Mouse (Mus musculus): Measurements from ENCODE around the gene 1700007K13Rik. TPM values are rescaled to one million over a fixed set of nuclear protein-coding genes. Genes with fewer than 3 reads are reported as not detected.
"Not testable (repeated sequence)": the region's sequence is repeated elsewhere in the genome, so short reads cannot be mapped to it uniquely, and the experiment has no call there.

1700007K13Rik gene
- 0.14 TPM in 1 of 2 replicates, not detected in the other for polyA plus RNA-seq (2015; fragmentation: Nextera tagmentation; extraction: Ambion mirVana)

DNA sequence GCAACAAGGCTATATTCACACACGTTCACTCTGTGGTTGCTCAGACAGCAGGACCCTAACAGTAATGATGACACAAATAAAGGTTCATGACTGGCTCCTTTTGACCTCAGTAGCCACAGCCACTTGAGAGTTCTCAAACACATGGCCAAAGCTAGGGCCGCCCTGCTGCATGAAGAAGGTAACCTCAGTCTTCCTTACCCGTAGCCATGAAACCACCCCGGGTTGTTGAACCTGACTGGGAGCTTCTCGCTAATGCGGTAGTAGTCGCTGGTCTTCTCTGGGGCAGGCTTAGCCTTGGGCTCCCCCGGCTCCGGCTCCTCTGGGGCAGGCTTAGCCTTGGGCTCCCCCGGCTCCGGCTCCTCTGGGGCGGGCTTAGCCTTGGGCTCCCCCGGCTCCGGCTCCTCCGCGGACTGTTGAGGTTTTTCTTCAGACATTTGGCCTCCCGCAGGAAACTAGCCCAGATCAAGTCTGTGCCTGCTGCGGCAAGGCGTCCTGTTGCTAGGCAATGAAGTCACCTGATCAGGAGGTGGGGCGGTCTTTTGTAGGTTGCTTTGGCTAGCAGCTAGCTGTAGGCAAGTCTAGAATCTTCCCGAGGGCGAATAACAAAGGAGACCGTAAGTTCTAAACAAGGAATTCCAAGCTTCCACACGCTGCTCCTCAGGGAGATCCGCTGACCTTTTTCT, at the start of gene 1700007K13Rik:
1700007K13Rik (minus strand) TSS at position 497 of the 683 bp plus-strand sequence.
- H3K4me3 ChIP-seq (replicated peaks): peak within 1 kb of the TSS; percentile 18; the same call in 1 of the 2 replicates
- WGBS (ENCODE audit: insufficient replicate concordance): 6% methylated on average over 25 of the region's 25 CpGs
- peaks cover 23% of the 10 kb centered on the region for H3K36me3 ChIP-seq
- peak; percentile 47; the same call in 1 of the 2 replicates for ATAC-seq (ENCODE audit: low read depth)
- H3K27ac ChIP-seq: no peak within 1 kb of the TSS
- no peak for DNase-seq
- H3K9ac ChIP-seq: no peak within 1 kb of the TSS
- H3K4me2 ChIP-seq: peak within 1 kb of the TSS; percentile 48
- H3K9me3 ChIP-seq (replicated peaks): no peaks in the 10 kb centered on the region
- H3K4me1 ChIP-seq (replicated peaks): peaks cover 28% of the 10 kb centered on the region
- peaks cover 27% of the 10 kb centered on the region for H3K27me3 ChIP-seq

GRCm38 (mm10) chr2:28514489-28514888, 48.4 kb upstream of the 1700007K13Rik start:
- no peak overlapping the region for H3K4me3 ChIP-seq (replicated peaks)
- no peak overlapping the region for H3K4me2 ChIP-seq
- H3K4me1 ChIP-seq (replicated peaks): peaks cover 14% of the 10 kb centered on the region
- 16% methylated on average over 5 of the region's 5 CpGs for WGBS (ENCODE audit: insufficient replicate concordance)
- H3K36me3 ChIP-seq: no peaks in the 10 kb centered on the region
- H3K27ac ChIP-seq: no peak overlapping the region
- ATAC-seq (ENCODE audit: low read depth) (no peak), DNase-seq (peak; percentile 59)
- no peak overlapping the region for H3K9ac ChIP-seq
- no peaks in the 10 kb centered on the region for H3K9me3 ChIP-seq (replicated peaks)
- peaks cover 40% of the 10 kb centered on the region for H3K27me3 ChIP-seq

DNA sequence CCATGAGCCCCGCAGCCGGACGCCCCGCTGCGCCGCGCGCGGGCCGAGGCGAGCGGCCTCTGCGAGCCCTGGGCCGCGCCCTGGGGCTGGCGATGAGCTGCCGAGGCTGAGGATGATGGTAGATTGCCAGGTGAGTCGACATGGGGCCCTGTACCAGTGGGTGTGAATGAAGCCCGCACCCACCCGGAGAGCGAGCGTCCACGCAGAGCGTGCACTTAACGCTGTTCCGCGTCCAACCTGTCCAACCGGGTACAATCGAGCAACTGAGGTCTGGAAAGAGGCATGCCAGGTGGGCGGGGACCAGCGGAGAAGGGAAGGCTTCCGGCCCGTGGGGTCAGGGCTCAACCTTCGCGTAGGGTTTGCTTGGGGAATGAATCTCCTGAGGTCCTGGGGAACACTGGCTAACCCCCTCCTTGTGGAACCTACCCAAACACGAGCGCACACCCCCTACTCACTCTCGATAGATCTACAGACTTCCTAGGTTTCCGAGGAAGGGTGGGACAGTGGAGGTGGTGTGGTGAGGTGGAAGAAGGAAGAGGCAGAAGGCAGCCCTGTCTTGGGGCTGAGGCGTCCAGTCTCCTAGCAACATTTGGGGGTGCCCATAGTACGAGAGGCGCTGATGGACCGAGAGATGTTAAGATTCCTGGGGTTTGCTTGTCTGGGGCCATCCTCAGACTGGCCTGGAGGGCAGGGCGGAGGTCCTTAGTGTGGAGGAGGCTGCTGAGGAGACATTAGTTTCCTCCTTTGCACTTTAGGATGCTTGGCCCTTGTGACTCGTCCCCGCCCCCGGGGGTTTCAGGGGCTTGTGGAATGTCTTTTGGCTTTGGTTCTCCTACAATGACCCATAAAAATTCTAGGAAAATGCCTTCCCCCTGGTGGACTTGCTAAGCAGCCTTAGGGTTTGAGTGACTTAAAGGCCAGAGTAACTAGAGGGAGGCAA, 47.6 kb upstream of the 1700007K13Rik start:
- 6% methylated on average over 47 of the region's 47 CpGs for WGBS (ENCODE audit: insufficient replicate concordance)
- no peak for DNase-seq
- no peak overlapping the region for H3K27ac ChIP-seq

DNA sequence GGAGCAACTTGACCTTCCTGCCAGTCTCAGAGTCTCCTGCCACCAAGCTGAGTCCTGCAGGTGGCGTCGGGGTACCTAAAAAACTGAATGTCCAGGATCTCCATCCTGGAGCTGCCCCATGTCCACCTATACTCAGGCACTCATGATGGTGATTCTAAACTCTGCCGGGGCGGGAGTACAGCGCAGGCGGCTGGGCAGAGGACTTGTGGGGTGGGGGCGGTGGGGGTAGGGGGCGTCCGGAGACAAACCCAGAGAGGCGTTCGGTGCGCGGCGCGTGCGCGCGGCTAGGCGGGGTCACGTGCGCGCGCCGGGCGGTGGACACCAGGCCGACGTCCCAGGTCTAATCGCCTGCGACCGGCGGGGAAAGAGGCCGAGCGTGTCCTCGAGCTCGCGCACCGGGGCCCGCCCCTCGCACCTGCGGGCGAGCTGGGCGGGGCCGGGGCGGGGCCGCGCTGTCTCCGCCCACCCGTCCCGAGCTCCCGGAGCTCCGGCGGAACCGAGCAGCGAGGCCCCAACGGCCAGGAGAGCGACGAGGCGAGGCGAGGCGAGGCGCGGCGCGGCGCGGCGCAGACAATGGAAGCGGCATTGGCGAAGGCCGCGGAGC, 46.8 kb upstream of the 1700007K13Rik start, which contains the start of gene Ralgds:
Ralgds (plus strand) TSS at position 328 of the 604 bp plus-strand sequence.
- DNase-seq (no peak), ATAC-seq (ENCODE audit: low read depth) (peak; percentile 43)
- Histone ChIP-seq H3K4me3 (replicated peaks) (peak within 1 kb of the TSS; percentile 58), H3K27ac (no peak within 1 kb of the TSS), H3K4me2 (peak within 1 kb of the TSS; percentile 75), H3K9me3 (replicated peaks) (no peaks in the 10 kb centered on the region), H3K4me1 (replicated peaks) (peaks cover 14% of the 10 kb centered on the region), H3K27me3 (peaks cover 40% of the 10 kb centered on the region), H3K9ac (peak within 1 kb of the TSS; percentile 61), H3K36me3 (no peaks in the 10 kb centered on the region)
- WGBS (ENCODE audit: insufficient replicate concordance): under 1% methylated on average over 68 of the region's 71 CpGs

More for the DNA sequence above, 47.6 kb upstream of the 1700007K13Rik start:
- ATAC-seq (ENCODE audit: low read depth): peak; percentile 14; the same call in 1 of the 2 replicates
- Histone ChIP-seq H3K4me1 (replicated peaks) (peaks cover 14% of the 10 kb centered on the region), H3K9ac (peak overlapping the region; percentile 61), H3K36me3 (no peaks in the 10 kb centered on the region), H3K9me3 (replicated peaks) (no peaks in the 10 kb centered on the region), H3K27me3 (peaks cover 40% of the 10 kb centered on the region), H3K4me3 (replicated peaks) (peak overlapping the region; percentile 58), H3K4me2 (peak overlapping the region; percentile 75)

DNA sequence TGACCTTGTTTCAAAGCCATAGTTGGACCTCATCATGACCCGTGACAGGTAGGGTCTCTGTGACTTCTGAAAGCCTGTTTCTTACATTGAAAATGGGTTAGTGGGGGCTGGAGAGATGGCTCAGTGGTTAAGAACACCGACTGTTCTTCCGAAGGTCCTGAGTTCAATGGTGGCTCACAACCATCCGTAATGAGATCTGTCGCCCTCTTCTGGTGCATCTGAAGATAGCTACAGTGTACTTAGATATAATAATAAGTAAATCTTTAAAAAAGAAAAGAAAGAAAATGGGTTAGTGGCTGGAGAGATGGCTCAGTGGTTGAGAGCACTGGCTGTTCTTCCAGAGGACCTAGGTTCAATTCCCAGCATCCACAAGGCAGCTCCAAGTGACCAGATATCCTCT, 45.5 kb upstream of the 1700007K13Rik start:
- ATAC-seq (ENCODE audit: low read depth); H3K4me3 ChIP-seq (replicated peaks); H3K4me2 ChIP-seq; DNase-seq; H3K9ac ChIP-seq; H3K27ac ChIP-seq; H3K9me3 ChIP-seq (replicated peaks); H3K36me3 ChIP-seq: not testable (repeated sequence)
- Histone ChIP-seq H3K27me3 (peaks cover 40% of the 10 kb centered on the region), H3K4me1 (replicated peaks) (peaks cover 14% of the 10 kb centered on the region)
- 34% methylated on average over 5 of the region's 5 CpGs for WGBS (ENCODE audit: insufficient replicate concordance)

- Histone ChIP-seq H3K27me3 (peaks cover 10% of the 10 kb centered on the region), H3K36me3 (no peaks in the 10 kb centered on the region), H3K27ac (no peak overlapping the region), H3K4me2 (no peak overlapping the region), H3K9ac (no peak overlapping the region), H3K4me3 (replicated peaks) (no peak overlapping the region), H3K9me3 (replicated peaks) (no peaks in the 10 kb centered on the region), H3K4me1 (replicated peaks) (no peaks in the 10 kb centered on the region)
- 66% methylated on average over 6 of the region's 6 CpGs for WGBS (ENCODE audit: insufficient replicate concordance)
- ATAC-seq (ENCODE audit: low read depth) (no peak), DNase-seq (no peak)
Observed at GRCm38 (mm10) chr2:28506291-28506690, 40.2 kb upstream of the 1700007K13Rik start.

DNA sequence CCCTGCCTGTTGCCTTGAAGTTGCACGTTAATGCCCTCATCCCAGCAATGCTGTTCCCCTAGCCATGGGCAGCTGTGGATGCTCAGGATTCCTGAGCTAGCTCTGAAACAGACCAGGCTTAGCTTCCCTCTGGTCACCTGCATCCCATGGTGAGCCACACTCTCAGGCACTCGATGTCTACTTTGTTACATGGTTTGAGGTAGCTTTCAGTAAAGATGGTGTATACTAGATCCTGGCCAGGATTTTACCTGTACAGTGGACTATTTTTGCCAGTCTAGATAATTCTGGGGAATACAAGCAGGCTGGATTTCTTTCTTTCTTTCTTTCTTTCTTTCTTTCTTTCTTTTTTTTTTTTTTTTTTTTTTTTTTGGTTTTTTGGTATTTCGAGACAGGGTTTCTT, 39.7 kb upstream of the 1700007K13Rik start, which contains the start of gene Gm10134:
Gm10134 (plus strand) TSS at position 301 of the 400 bp plus-strand sequence.
- DNase-seq: no peak
- Histone ChIP-seq H3K4me2 (no peak within 1 kb of the TSS), H3K36me3 (no peaks in the 10 kb centered on the region), H3K9ac (no peak within 1 kb of the TSS), H3K27me3 (peaks cover 6% of the 10 kb centered on the region), H3K27ac (no peak within 1 kb of the TSS), H3K9me3 (replicated peaks) (no peaks in the 10 kb centered on the region), H3K4me3 (replicated peaks) (no peak within 1 kb of the TSS), H3K4me1 (replicated peaks) (no peaks in the 10 kb centered on the region)
- ATAC-seq (ENCODE audit: low read depth): no peak
- 61% methylated on average over 3 of the region's 3 CpGs for WGBS (ENCODE audit: insufficient replicate concordance)

GRCm38 (mm10) chr2:28504676-28505075, 38.5 kb upstream of the 1700007K13Rik start:
- Histone ChIP-seq H3K27ac (no peak overlapping the region), H3K27me3 (0 out of 2 replicates have a peak, but pooled peaks cover 3% of the 10 kb centered on the region), H3K9me3 (replicated peaks) (no peaks in the 10 kb centered on the region), H3K4me2 (no peak overlapping the region), H3K4me1 (replicated peaks) (no peaks in the 10 kb centered on the region), H3K36me3 (no peaks in the 10 kb centered on the region), H3K4me3 (replicated peaks) (no peak overlapping the region), H3K9ac (no peak overlapping the region)
- 72% methylated on average over 13 of the region's 13 CpGs for WGBS (ENCODE audit: insufficient replicate concordance)
- DNase-seq (no peak), ATAC-seq (ENCODE audit: low read depth) (no peak)

- H3K9ac ChIP-seq: no peak overlapping the region
- 0 out of 2 replicates have a peak, but pooled peaks cover 3% of the 10 kb centered on the region for H3K27me3 ChIP-seq
- no peaks in the 10 kb centered on the region for H3K36me3 ChIP-seq
- no peaks in the 10 kb centered on the region for H3K4me1 ChIP-seq (replicated peaks)
- H3K27ac ChIP-seq: no peak overlapping the region
- no peak for DNase-seq
- ATAC-seq (ENCODE audit: low read depth): no peak
- no peak overlapping the region for H3K4me2 ChIP-seq
- 60% methylated on average over 10 of the region's 10 CpGs for WGBS (ENCODE audit: insufficient replicate concordance)
- H3K9me3 ChIP-seq (replicated peaks): no peaks in the 10 kb centered on the region
- H3K4me3 ChIP-seq (replicated peaks): no peak overlapping the region
Observed at GRCm38 (mm10) chr2:28502987-28503386, 36.9 kb upstream of the 1700007K13Rik start.

- ATAC-seq (ENCODE audit: low read depth): no peak
- no peak overlapping the region for H3K4me3 ChIP-seq (replicated peaks)
- no peak overlapping the region for H3K9ac ChIP-seq
- DNase-seq: no peak
- no peak overlapping the region for H3K4me2 ChIP-seq
- 0 out of 2 replicates have a peak, but pooled peaks cover 3% of the 10 kb centered on the region for H3K27me3 ChIP-seq
- no peaks in the 10 kb centered on the region for H3K4me1 ChIP-seq (replicated peaks)
- no peaks in the 10 kb centered on the region for H3K36me3 ChIP-seq
- 43% methylated on average over 4 of the region's 4 CpGs for WGBS (ENCODE audit: insufficient replicate concordance)
- no peaks in the 10 kb centered on the region for H3K9me3 ChIP-seq (replicated peaks)
- no peak overlapping the region for H3K27ac ChIP-seq
Observed at GRCm38 (mm10) chr2:28498431-28498830, 32.3 kb upstream of the 1700007K13Rik start.

GRCm38 (mm10) chr2:28497561-28497960, 31.4 kb upstream of the 1700007K13Rik start:
- Histone ChIP-seq H3K36me3 (no peaks in the 10 kb centered on the region), H3K9ac (no peak overlapping the region), H3K4me3 (replicated peaks) (no peak overlapping the region), H3K27me3 (no peaks in the 10 kb centered on the region), H3K27ac (no peak overlapping the region), H3K4me2 (no peak overlapping the region), H3K9me3 (replicated peaks) (no peaks in the 10 kb centered on the region), H3K4me1 (replicated peaks) (no peaks in the 10 kb centered on the region)
- DNase-seq (no peak), ATAC-seq (ENCODE audit: low read depth) (no peak)
- WGBS (ENCODE audit: insufficient replicate concordance): 71% methylated on average over 5 of the region's 5 CpGs

All from liver, embryonic 13.5 days (tissue).